In the genomic region with DNA sequence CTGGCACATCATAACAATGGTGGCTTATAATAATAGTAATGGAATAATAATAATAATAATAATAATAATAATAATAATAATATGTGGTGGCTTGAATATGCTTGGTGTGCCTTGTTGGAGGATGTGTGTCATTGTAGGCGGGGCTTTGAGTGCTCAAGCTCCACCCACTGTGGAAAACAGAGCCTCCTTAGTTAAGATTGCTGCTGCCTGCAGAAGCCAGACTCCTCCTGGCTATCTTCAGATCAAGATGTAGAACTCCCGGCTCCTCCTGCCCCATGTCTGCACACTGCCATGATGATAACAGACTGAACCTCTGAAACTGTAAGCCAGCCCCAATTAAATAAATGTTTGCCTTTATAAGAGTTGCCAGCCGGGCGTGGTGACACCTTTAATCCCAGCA, we compare ENCODE assay signal across 35 mouse cellular contexts. TPM values are rescaled to one million over a fixed set of nuclear protein-coding genes. Genes with fewer than 3 reads are reported as not detected.
"Had no signal": no experiment of that assay in that cellular context is flagged by ENCODE, and none has a peak within 500 bp of the region (broad histone marks: within the 10 kb centered on the region; RNA-seq: fewer than 3 reads in every experiment).

No protein-coding gene starts in this region.

- H3K27me3 ChIP-seq: heart, embryonic 13.5 days; heart, embryonic 15.5 days; hindbrain, embryonic 13.5 days; hindbrain, embryonic 15.5 days; kidney, embryonic 15.5 days; limb, embryonic 13.5 days; limb, embryonic 15.5 days; liver, embryonic 12.5 days had no signal

- DNase-seq: gastrocnemius, adult 2 months; gastrocnemius, postnatal 10 days; gastrocnemius, postnatal 25 days; heart, adult 2 months; heart, postnatal 14 days; heart, postnatal 36 days; kidney, adult 11 months; kidney, adult 2 months; kidney, adult 9 months; kidney, postnatal 25 days; kidney, postnatal 4 days; layer of hippocampus, postnatal 36 days; left cerebral cortex, postnatal 4 days had no signal

- H3K4me1 ChIP-seq: heart, embryonic 13.5 days; heart, embryonic 15.5 days; hindbrain, embryonic 13.5 days; hindbrain, embryonic 15.5 days; kidney, embryonic 15.5 days; limb, embryonic 13.5 days; limb, embryonic 15.5 days; liver, embryonic 12.5 days had no signal

- H3K9me3 ChIP-seq: heart, embryonic 13.5 days; heart, embryonic 15.5 days; hindbrain, embryonic 13.5 days; hindbrain, embryonic 15.5 days; kidney, embryonic 15.5 days; limb, embryonic 13.5 days; limb, embryonic 15.5 days; liver, embryonic 12.5 days had no signal

- H3K27ac ChIP-seq: gastrocnemius, adult 2 months; heart, adult 2 months; heart, embryonic 13.5 days; heart, embryonic 15.5 days; hindbrain, embryonic 13.5 days; hindbrain, embryonic 15.5 days; hindbrain, postnatal 0 days; kidney, embryonic 15.5 days; kidney, postnatal 0 days; layer of hippocampus, adult 2 months; limb, embryonic 13.5 days; limb, embryonic 15.5 days; liver, embryonic 12.5 days; liver, embryonic 14.5 days had no signal

- H3K36me3 ChIP-seq: heart, embryonic 13.5 days; heart, embryonic 15.5 days; hindbrain, embryonic 13.5 days; hindbrain, embryonic 15.5 days; kidney, embryonic 15.5 days; limb, embryonic 13.5 days; limb, embryonic 15.5 days; liver, embryonic 12.5 days had no signal

- H3K4me3 ChIP-seq: gastrocnemius, adult 2 months; heart, adult 2 months; heart, embryonic 13.5 days; heart, embryonic 15.5 days; hindbrain, embryonic 13.5 days; hindbrain, embryonic 15.5 days; kidney, embryonic 15.5 days; layer of hippocampus, adult 2 months; limb, embryonic 13.5 days; limb, embryonic 15.5 days; liver, embryonic 12.5 days had no signal

- H3K9ac ChIP-seq: heart, embryonic 13.5 days; heart, embryonic 15.5 days; hindbrain, embryonic 13.5 days; hindbrain, embryonic 15.5 days; kidney, embryonic 15.5 days; limb, embryonic 13.5 days; limb, embryonic 15.5 days; liver, embryonic 12.5 days; liver, embryonic 14.5 days had no signal

RNA-seq across cellular contexts. Expression of gene Gabrp, which starts 44.2 kb away (rescaled TPM):
- total RNA-seq: gastrocnemius, adult 2 months; gastrocnemius, postnatal 10 days; gastrocnemius, postnatal 25 days; gastrocnemius, postnatal 4 days; granulocyte monocyte progenitor cell, adult 5-6 weeks; heart, adult 2 months; heart, postnatal 36 days; layer of hippocampus, adult 2 months; layer of hippocampus, postnatal 14 days; layer of hippocampus, postnatal 36 days; left cerebral cortex, adult 18-20 months; left cerebral cortex, adult 8-10 months; left cerebral cortex, postnatal 10 days; left cerebral cortex, postnatal 25 days; left cerebral cortex, postnatal 4 days had no signal
- polyA plus RNA-seq: heart, postnatal 0 days; hindbrain, embryonic 13.5 days; hindbrain, embryonic 15.5 days; hindbrain, postnatal 0 days; intestine, embryonic 14.5 days; liver, adult 2 months had no signal
